Mouse (Mus musculus) embryonic stem cell, embryonic (primary cell): Measurements from ENCODE around the gene Otub2.

Source experiments
- CTCF ChIA-PET, 4 experiments: fragments of 300-600 bp in 2 of 4; fragments of 350-600 bp in 2 of 4; sonication (Branson Sonifier 250); formaldehyde crosslinking; loops; one replicate each; lab custom pipeline; 2022; ENCODE audit warnings: inconsistent platforms in 2 of 4; lab: Charles Lee
- POLR2A ChIA-PET, 4 experiments: fragments of 300-600 bp in 2 of 4; fragments of 350-600 bp in 2 of 4; sonication (Branson Sonifier 250); formaldehyde crosslinking; loops; one replicate each; lab custom pipeline; 2022; ENCODE audit warnings: antibody characterized with exemption in 4 of 4, inconsistent platforms in 1 of 4; lab: Charles Lee

The Otub2 gene

DNA sequence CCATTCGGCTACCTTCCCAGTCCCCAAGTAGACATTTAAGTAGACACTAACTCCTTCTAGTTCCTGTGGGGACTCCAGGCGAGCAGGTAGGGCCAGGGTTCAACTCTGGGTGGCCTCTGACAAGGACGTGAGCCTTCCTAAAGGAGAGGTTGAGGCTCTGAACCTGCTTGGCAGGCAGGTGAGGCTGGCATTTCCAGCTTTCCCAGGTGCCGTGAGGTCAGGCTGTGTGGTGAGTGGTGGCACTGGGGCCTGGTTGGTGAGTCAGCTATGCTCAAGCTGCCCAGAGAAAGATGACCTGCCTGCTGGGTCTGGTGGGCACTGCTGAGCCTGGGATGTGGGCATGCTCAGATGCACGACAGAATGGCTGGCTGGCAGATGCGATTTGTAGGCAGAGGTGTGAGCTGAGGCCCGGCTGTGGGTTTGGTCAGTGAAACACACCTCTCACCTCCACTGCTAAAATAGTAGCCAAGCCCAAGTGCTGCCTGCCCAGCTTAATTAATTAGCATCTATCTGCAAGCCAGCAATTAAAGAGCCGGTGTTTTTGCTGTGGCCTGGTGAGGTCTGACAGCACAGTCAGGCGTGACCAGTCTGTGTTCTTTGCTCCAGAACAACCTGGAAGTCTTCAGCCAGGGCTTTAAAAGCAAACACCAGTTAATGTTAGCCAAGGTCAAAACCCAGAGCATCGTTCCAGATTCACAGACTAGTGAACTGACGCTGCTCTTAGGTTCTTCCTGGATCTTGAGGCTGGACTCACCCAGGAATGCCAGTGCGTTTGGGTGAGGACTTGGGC is 7.2 kb downstream of the Otub2 start:
- CTCF ChIA-PET, result interaction anchor here in 1 of 4 experiments (2.3 kb wide), 1 partner anchor 28 kb away, joined by 6 read pairs; no protein-coding TSS in a partner anchor
- POLR2A ChIA-PET, result interaction anchor here in 1 of 4 experiments (1.3 kb wide), 1 partner anchor 30 kb away, joined by 3 read pairs; the partner anchor contains the start of gene Ddx24

DNA sequence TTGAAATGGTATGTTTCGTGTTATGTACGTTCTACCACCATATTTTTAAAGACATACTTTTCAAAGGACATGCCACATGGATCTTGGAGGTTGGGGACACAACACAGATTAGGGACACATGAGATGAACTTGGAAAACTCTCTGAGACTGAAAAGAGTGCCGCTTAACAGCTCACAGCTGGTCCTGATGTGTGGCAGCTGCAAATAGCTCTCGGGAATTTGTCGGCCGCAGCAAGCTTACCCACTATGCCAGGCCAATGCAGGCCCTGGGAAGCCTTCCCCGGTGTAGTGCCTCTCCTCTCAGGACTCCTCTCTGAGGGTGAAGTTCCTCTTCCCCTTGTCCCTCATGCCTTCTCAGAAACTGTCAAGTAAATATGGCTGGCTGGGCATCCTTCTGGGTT is 8.3 kb downstream of the Otub2 start:
- ChIA-PET POLR2A (interaction anchor here in 1 of 4 experiments (1.3 to 2.4 kb wide), 2 partner anchors 8 to 29 kb away, joined by 3 to 5 read pairs; partner anchors contain the start of genes Ddx24 and Otub2), CTCF (interaction anchor here in 1 of 4 experiments (2.3 kb wide), 1 partner anchor 29 kb away, joined by 6 read pairs; no protein-coding TSS in a partner anchor)

DNA sequence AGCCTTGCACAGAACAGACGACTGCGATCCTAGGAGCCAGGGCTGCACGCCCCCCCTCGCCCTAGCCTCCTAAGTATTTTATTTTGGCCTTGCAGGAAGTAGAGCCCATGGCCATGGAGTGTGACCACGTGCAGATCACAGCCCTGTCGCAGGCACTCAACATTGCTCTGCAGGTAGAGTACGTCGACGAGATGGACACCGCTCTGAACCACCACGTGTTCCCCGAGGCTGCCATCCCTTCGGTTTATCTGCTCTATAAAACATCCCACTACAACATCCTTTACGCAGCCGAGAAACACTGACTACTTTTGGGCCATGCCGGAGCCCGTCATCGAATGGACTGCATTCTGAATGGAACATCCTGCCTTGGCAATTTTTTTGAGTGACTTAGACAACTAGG is 15.6 kb downstream of the Otub2 start:
- CTCF ChIA-PET, result no interaction called here
- POLR2A ChIA-PET, result no interaction called here

DNA sequence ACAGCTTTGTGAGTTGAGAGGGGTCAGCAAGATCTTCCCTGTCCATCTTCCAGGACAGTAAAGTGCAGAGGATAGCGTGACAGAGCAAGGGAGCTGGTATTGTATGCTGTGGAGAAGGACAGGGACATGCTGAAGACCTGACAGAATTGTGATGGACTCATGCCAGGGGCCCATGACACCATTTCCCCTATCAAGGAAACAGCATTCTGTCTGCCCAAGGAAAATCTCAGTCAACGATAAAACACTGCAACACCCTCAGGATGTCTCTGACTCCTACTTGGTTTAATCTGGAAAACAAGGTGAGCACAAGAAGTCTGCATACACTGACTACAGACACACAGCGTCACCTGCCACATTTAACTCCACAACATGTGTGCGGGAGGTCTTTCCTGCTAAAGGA is 19.2 kb downstream of the Otub2 start, which contains the start of gene 9330161L09Rik:
Gene 9330161L09Rik (minus strand): TSS at position 101 of the 400 bp plus-strand sequence.
- ChIA-PET POLR2A (interaction anchor here in 2 of 4 experiments (0.8 to 2.9 kb wide), 7 partner anchors 8 to 19 kb away, joined by 3 to 9 read pairs (median 4); partner anchors contain the start of genes Ddx24 (in 2 of the 2) and Otub2 (in 1 of the 2)), CTCF (interaction anchor here in 2 of 4 experiments (0.8 to 1.1 kb wide), 2 partner anchors 18 to 39 kb away, joined by 3 to 4 read pairs; partner anchors contain the start of gene Ddx24 (in 1 of the 2))

DNA sequence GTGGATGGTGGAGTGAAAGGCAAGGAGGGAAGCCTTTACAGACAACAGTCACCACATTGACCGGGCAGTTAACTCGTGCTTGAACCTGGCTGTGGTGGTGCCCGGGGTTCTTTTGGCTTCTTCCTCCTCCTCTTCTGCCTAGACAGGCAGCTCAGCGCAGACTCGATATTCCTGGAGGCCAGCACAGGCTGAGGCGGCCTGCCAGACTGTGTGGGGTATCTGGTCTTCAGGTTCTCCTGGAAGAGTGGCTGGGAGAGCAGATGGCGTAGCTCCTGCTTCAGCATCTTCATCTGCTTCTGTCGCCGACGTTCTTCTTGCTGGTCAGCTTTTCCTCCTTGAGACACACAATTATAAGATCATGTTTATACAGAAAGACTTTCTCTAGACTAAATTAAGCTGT is 19.7 kb downstream of the Otub2 start:
- POLR2A ChIA-PET, result interaction anchor here in 3 of 4 experiments (0.7 to 1.9 kb wide), 5 partner anchors 14 to 694 kb away, joined by 3 to 9 read pairs (median 4); partner anchors contain the start of genes Ddx24 (in 1 of the 3) and Otub2 (in 1 of the 3)

DNA sequence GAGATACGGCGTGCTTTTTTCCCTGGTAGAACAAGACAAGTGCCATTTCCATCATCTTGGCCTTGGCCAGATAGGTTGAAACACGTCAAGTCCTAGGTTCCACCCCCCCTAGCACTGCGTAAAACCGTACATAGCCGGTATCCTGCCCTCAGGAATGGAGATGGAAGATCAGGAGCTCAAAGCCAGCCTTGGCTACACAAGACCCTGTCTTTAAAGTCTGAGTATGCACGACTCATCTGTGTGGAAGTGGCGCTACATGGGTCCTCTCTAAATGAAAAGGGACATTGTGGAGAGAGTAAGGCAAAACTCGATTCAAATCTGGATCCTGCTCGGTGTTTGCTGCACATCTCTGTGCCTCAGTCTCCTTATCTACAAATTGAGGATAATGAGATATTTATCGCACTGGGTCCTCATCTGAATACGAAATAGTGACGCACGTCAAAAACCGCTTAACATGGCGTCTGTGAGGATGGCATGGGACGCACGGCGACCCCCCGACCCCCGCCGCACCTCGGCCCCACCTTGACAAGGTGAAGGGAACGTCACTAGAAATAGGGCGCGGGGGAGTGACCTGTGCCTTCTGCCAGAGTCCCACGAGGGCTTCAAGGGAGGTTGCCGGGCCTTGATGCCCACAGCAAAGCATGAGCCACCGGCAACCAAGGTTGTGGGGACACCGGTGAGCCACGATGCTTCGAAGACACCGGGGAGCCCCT is 36.7 kb downstream of the Otub2 start:
- ChIA-PET POLR2A (interaction anchor here in 3 of 4 experiments (0.5 to 1.8 kb wide), 37 partner anchors 9 to 1009 kb away, joined by 3 to 13 read pairs (median 4); partner anchors contain the start of genes Otub2 (in 3 of the 3), 9330161L09Rik (in 2 of the 3), Ppp4r4 (in 2 of the 3) and Prima1 (in 2 of the 3)), CTCF (interaction anchor here (0.5 to 1.3 kb wide), 33 partner anchors 10 to 1419 kb away, joined by 3 to 24 read pairs (median 4); partner anchors contain the start of genes Ifi27l2a (in 2 of the 4), Ppp4r4 (in 2 of the 4), 9330161L09Rik (in 1 of the 4) and Otub2 (in 1 of the 4))

More for the DNA sequence above, 19.7 kb downstream of the Otub2 start:
- CTCF ChIA-PET, result interaction anchor here in 1 of 4 experiments (1.1 kb wide), 1 partner anchor 40 kb away, joined by 4 read pairs; no protein-coding TSS in a partner anchor

DNA sequence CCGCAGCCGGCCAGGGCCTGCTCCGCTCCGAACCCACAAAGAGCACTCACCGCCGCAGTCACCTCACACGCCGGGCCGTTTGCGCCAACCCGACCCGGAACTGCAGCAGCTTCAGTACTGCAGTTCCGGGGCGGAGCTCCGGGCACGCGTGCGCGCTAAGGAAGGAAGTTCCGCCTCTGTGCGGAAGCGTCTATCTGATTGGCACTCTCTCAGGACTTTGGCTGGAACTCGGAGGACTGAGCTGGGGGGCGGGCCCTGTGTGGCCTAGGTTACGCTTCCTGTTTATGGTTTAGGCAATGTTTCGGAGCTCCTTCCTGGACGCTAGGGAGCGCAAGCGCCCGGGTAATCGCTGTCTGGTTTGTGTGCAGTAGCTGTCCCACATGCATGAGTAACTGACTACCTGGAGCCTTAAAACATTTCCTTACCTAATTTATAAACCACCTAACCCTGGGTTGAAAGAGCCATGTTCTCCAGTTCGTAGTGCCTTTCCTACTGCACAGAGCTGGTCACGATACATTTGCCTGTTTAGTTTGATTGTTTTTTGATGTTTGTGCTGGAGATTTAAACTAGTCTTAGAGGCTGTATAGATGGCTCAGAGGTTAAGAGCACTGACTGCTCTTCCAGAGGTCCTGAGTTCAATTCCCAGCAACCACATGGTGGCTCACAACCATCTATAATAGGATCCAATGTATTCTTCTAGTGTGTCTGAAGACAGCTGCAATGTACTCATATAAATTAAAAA is 37.4 kb downstream of the Otub2 start, which contains the start of gene Ddx24:
Gene Ddx24 (minus strand): TSS at position 102 of the 742 bp plus-strand sequence.
- ChIA-PET CTCF (interaction anchor here (0.5 to 1.3 kb wide), 34 partner anchors 9 to 1418 kb away, joined by 3 to 24 read pairs (median 4); partner anchors contain the start of genes Ifi27l2a (in 2 of the 4), Ppp4r4 (in 2 of the 4), 9330161L09Rik (in 1 of the 4) and Otub2 (in 1 of the 4)), POLR2A (interaction anchor here in 3 of 4 experiments (0.5 to 1.8 kb wide), 39 partner anchors 8 to 1137 kb away, joined by 3 to 13 read pairs (median 4); partner anchors contain the start of genes Otub2 (in 3 of the 3), 9330161L09Rik (in 2 of the 3), Ppp4r4 (in 2 of the 3) and Prima1 (in 2 of the 3))

DNA sequence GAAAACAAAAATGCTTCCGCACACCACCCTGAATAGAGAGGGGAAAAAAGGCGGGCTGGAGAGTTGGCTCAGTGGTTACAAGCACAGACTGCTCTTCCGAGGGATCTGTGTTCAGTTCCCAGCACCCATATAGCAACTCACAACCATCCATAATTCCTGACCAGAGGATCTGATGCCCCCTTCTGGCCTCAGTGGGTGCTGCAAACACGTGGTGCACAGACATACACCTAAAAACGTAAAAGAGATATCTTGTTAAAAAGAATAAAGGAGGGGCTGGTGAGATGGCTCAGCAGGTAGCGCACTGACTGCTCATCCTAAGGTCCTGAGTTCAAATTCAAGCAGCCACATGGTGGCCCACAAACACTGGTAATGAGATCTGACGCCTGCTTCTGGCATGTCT is 38.2 kb downstream of the Otub2 start:
- CTCF ChIA-PET, result interaction anchor here in 2 of 4 experiments (1.2 kb wide), 2 partner anchors 17 to 68 kb away, joined by 6 to 9 read pairs; partner anchors contain the start of gene Ifi27l2a (in 1 of the 2)
- POLR2A ChIA-PET, result interaction anchor here in 1 of 4 experiments (1.1 kb wide), 1 partner anchor 15 kb away, joined by 3 read pairs; no protein-coding TSS in a partner anchor

DNA sequence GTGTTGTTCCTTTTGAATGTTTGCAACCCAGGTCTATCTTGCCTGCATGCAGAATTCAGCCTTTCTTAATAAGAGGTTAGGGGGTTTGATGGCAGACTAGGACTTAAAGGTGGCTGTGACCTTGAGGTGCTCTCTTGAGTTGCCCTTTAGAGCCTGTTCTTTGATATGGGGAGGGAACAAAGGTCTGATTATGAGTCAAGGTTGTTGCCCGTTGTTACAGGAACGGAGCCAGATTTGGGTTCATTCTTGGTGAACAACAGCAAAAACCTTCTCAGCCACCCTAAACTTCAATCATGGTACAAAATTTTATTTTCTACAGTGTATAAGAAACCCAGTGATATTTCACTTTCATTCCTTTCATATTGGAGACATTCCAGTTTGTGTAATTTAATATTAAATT is 44.9 kb downstream of the Otub2 start:
- ChIA-PET POLR2A (no interaction called here), CTCF (interaction anchor here in 2 of 4 experiments (0.6 to 0.8 kb wide), 2 partner anchors 61 to 290 kb away, joined by 3 to 4 read pairs; no protein-coding TSS in a partner anchor)

DNA sequence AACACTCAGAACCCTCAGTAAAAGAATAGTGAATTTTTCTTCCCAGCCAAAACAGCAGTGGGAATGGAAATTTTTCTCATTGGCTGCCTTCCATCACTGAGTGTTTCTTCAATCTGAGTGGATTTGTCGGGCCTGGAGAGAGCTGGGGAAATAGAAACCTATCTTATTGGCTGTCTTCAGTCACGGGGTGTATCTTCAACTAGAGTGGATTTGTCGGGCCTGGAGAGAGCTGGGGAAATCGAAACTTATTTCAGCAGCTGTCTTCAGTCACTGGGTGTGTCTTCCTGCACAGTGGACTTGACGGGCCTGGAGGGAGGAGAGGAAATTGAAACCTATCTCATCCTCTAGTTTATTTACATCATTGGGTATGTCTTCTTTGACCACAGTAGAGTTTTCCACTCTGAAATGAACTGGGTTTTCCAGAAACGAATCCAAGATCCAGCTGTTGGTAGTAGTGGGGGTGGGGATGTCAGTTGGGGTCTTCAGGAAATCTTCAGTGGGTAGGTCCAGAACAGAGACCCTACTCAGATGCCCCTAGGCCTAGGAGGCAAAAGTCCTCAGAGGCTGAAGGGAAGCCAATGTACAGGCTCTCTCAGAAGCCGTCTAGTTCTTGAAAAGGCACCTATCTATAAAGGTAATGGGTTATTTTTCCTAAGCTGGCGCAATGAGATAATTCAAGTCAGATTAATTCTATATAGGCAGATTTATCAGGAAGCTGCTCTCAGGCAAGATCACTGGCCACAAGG is 45.7 kb downstream of the Otub2 start, which contains the start of gene Ifi27:
Gene Ifi27 (plus strand): TSS at position 226 of the 746 bp plus-strand sequence.
- CTCF ChIA-PET, result interaction anchor here in 3 of 4 experiments (0.6 to 0.8 kb wide), 3 partner anchors 10 to 290 kb away, joined by 3 to 5 read pairs (median 4); partner anchors contain the start of gene Ifi27l2a (in 1 of the 3)
- POLR2A ChIA-PET, result interaction anchor here in 2 of 4 experiments (0.8 to 1.2 kb wide), 2 partner anchors 8 to 28 kb away, joined by 3 read pairs; partner anchors contain the start of gene Ddx24 (in 1 of the 2)

DNA sequence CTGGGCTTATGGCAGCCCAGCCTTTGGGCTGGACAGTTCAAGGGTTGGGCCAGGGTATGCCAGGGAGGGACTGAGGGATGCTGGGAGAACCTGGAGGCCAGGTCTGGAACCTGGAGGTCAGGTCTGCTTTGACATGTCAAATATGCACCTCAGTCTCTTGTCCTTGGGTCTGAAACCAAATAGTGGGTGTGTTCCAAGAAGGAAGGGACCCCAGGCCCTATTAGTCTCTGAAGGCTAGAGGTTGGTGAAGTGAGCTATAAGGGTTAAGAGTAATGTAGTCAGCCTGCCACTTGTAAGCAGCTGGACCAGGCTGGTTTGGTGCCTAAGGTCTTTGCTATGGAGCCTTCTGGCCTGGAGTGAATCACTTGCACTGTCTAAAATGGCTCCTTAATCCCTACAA is 46.4 kb downstream of the Otub2 start:
- CTCF ChIA-PET, result interaction anchor here in 3 of 4 experiments (0.5 to 0.8 kb wide), 3 partner anchors 9 to 548 kb away, joined by 3 to 5 read pairs (median 4); partner anchors contain the start of gene Ddx24 (in 1 of the 3)
- POLR2A ChIA-PET, result interaction anchor here in 2 of 4 experiments (0.6 to 1.2 kb wide), 3 partner anchors 9 to 29 kb away, joined by 3 to 4 read pairs (median 3); partner anchors contain the start of gene Ddx24 (in 1 of the 2)

DNA sequence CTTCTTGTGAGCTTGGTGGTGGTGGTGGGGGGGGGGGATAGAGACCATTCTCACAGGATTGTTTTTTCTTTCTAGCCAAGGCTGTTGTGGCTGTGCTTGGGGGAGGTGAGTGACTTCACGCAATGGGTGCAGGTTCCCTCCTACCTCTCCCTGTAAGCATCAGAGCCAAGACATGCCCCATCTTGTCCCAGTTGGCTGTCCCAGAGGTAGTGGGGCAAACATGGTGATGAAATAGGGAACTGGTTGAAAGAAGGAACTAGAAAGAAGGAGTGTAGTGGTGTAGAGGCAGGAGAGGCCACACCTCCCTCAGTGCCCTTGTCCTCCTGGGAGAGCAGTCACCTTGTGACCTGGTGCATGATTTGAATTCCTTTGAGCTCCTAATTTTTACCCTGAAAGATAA is 49.1 kb downstream of the Otub2 start:
- ChIA-PET CTCF (interaction anchor here in 1 of 4 experiments (1.0 kb wide), 1 partner anchor 12 kb away, joined by 6 read pairs; the partner anchor contains the start of gene Ddx24), POLR2A (interaction anchor here in 2 of 4 experiments (0.6 to 1.9 kb wide), 3 partner anchors 12 to 241 kb away, joined by 3 to 13 read pairs (median 4); partner anchors contain the start of gene Ddx24 (in 1 of the 2))

DNA sequence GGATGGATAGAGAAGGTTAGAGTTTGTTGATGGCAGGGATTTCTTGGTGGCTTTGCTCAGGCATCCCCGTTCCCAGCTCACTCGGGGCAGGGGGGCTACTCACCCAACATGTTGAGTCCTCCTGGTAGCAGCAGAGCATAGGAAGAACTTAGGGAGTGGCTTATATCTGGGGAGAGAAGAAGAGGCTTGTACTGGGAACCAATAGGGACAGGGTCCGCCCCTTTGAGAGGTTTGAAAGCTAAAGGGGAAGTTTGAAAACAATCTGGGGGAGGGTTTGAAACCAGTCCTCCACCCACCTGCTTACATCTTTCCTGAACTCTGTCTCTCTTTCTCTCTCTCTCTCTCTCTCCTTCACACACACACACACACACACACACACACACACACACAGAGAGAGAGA is 55.0 kb downstream of the Otub2 start, which contains the start of gene Ifi27l2a:
Gene Ifi27l2a (minus strand): TSS at position 157 of the 400 bp plus-strand sequence.
- POLR2A ChIA-PET, result interaction anchor here in 2 of 4 experiments (1.0 to 2.6 kb wide), 2 partner anchors 18 to 34 kb away, joined by 3 to 6 read pairs; partner anchors contain the start of gene Ddx24 (in 1 of the 2)
- CTCF ChIA-PET, result interaction anchor here in 3 of 4 experiments (0.7 to 1.8 kb wide), 4 partner anchors 9 to 30 kb away, joined by 3 to 9 read pairs (median 5); partner anchors contain the start of genes Ddx24 (in 2 of the 3) and Ifi27 (in 1 of the 3)

DNA sequence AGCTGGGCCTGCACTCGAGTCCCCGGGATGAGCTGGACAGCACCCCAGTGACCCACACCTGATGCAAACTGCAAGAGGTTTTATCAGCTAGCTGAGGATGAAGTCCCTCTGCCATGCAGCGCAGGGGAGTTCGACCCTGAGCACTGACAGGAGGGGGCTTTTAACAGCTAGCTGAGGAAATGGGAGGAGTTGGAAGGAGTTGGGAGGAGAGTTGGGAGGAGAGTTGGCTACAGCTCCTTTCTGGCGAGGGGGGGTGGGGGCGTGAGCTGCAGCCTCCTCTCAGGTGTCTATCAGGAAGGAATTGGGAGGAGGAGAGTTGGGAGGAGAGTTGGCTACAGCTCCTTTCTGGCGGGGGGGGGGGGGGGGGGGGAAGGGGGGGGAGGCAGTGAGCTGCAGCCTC is 55.8 kb downstream of the Otub2 start:
- ChIA-PET POLR2A (interaction anchor here in 3 of 4 experiments (0.6 to 2.6 kb wide), 5 partner anchors 18 to 371 kb away, joined by 3 to 6 read pairs (median 3); partner anchors contain the start of gene Ddx24 (in 1 of the 3)), CTCF (interaction anchor here in 3 of 4 experiments (0.6 to 1.8 kb wide), 5 partner anchors 10 to 169 kb away, joined by 3 to 9 read pairs (median 5); partner anchors contain the start of genes Ddx24 (in 3 of the 3) and Ifi27 (in 1 of the 3))
